ENCODE assay signal across 8 mouse cellular contexts in genomic region chr10:78590744-78591143, GRCm38 (mm10). TPM values are rescaled to one million over a fixed set of nuclear protein-coding genes. Genes with fewer than 3 reads are reported as not detected.
DNase-seq lines count a peak whose midpoint lies in the region; ATAC-seq and TF ChIP-seq lines count a peak whose summit lies in the region.

No protein-coding gene starts in this region.

- peak overlapping the region; percentile 59 for H3K4me3 ChIP-seq in forebrain, embryonic 12.5 days (replicated peaks)
- H3K4me3 ChIP-seq in hindbrain, embryonic 16.5 days (ENCODE audit: low read length): peak overlapping the region; percentile 56
- peak overlapping the region; percentile 95 for H3K4me3 ChIP-seq in lung, adult 2 months (replicated peaks; ENCODE audit: extremely low read depth, low read depth, low read length)
- H3K4me3 ChIP-seq in small intestine, adult 2 months (ENCODE audit: low read depth, low read length): peak overlapping the region; percentile 78

- H3K4me1 ChIP-seq in forebrain, embryonic 12.5 days: peaks cover 16% of the 10 kb centered on the region
- peaks cover 6% of the 10 kb centered on the region for H3K4me1 ChIP-seq in hindbrain, embryonic 16.5 days (ENCODE audit: control insufficient read depth, insufficient read depth, low read depth, low read length)
- peaks cover 6% of the 10 kb centered on the region for H3K4me1 ChIP-seq in lung, adult 2 months (ENCODE audit: control insufficient read depth, insufficient read depth, low read length)
- H3K4me1 ChIP-seq in small intestine, adult 2 months (ENCODE audit: control insufficient read depth, insufficient read depth, insufficient read length, low read length): peaks cover 11% of the 10 kb centered on the region; the same call in 1 of the 2 replicates

- peaks cover 32% of the 10 kb centered on the region for H3K36me3 ChIP-seq in forebrain, embryonic 12.5 days (replicated peaks)
- 0 out of 2 replicates have a peak, but pooled peaks cover 2% of the 10 kb centered on the region for H3K36me3 ChIP-seq in hindbrain, embryonic 16.5 days (ENCODE audit: control insufficient read depth, insufficient read depth, low read length)
- H3K36me3 ChIP-seq in small intestine, adult 2 months (ENCODE audit: control insufficient read depth, insufficient read depth, low read length): peaks cover 7% of the 10 kb centered on the region

- intact Hi-C loops in left cerebral cortex, postnatal 14 days (cut with DNase I): no loop called here

- WGBS in forebrain, embryonic 12.5 days: 54% methylated on average over 9 of the region's 9 CpGs
- WGBS in hindbrain, embryonic 16.5 days: 43% methylated on average over 9 of the region's 9 CpGs
- 5% methylated on average over 9 of the region's 9 CpGs for WGBS in lung, adult 2 months
- WGBS in small intestine, adult 2 months: 38% methylated on average over 9 of the region's 9 CpGs

- 0 out of 2 replicates have a peak, but pooled peaks cover 4% of the 10 kb centered on the region for H3K27me3 ChIP-seq in forebrain, embryonic 12.5 days
- 0 out of 2 replicates have a peak, but pooled peaks cover 3% of the 10 kb centered on the region for H3K27me3 ChIP-seq in hindbrain, embryonic 16.5 days (replicated peaks; ENCODE audit: control insufficient read depth, insufficient read depth, low read length)
- H3K27me3 ChIP-seq in small intestine, adult 2 months (ENCODE audit: control insufficient read depth, insufficient read depth, low read length): no peaks in the 10 kb centered on the region

- ATAC-seq in forebrain, embryonic 12.5 days (ENCODE audit: low FRiP score): 0 out of 2 replicates have a peak, but pooled peaks have one; percentile 6
- ATAC-seq in hindbrain, embryonic 16.5 days: no peak

- TF ChIP-seq POLR2A in lung, adult 2 months (IDR thresholded peaks at IDR 0.05; ENCODE audit: borderline replicate concordance, extremely low read depth, low read depth, low read length): peak; percentile 68
- no peak for TF ChIP-seq POLR2A in small intestine, adult 2 months (IDR thresholded peaks at IDR 0.05; ENCODE audit: low read depth, low read length)

- DNase-seq in cerebellum, adult 11-12 months: peak; percentile 18
- no peak for DNase-seq in cerebellum, adult 11 months
- DNase-seq in lung, adult 2 months: peak; percentile 32
- no peak for DNase-seq in left cerebral cortex, postnatal 14 days (ENCODE audit: low spot score in 2 of 2)
- no peak for DNase-seq in urinary bladder, postnatal 4 days (ENCODE audit: low spot score in 2 of 2)

- no peak overlapping the region for H3K27ac ChIP-seq in forebrain, embryonic 12.5 days
- H3K27ac ChIP-seq in hindbrain, embryonic 16.5 days (ENCODE audit: low read depth, low read length): no peak overlapping the region
- H3K27ac ChIP-seq in small intestine, adult 2 months (ENCODE audit: insufficient read depth, low read depth, low read length): no peak overlapping the region; the same call in 1 of the 2 replicates

- peak overlapping the region; percentile 68; the same call in 1 of the 2 replicates for H3K9ac ChIP-seq in forebrain, embryonic 12.5 days
- no peak overlapping the region for H3K9ac ChIP-seq in hindbrain, embryonic 16.5 days (ENCODE audit: low read depth, low read length)

- no peak for TF ChIP-seq CTCF in lung, adult 2 months (IDR thresholded peaks at IDR 0.05; ENCODE audit: insufficient read depth, low read length)
- TF ChIP-seq CTCF in small intestine, adult 2 months (IDR thresholded peaks at IDR 0.05; ENCODE audit: extremely low read depth, insufficient read length, insufficient replicate concordance, low read depth, low read length): no peak

- no peaks in the 10 kb centered on the region for H3K9me3 ChIP-seq in forebrain, embryonic 12.5 days
- H3K9me3 ChIP-seq in hindbrain, embryonic 16.5 days (ENCODE audit: control insufficient read depth, low read length): no peaks in the 10 kb centered on the region

- H3K4me2 ChIP-seq in forebrain, embryonic 12.5 days: peak overlapping the region; percentile 78
- H3K4me2 ChIP-seq in hindbrain, embryonic 16.5 days (ENCODE audit: low read length): peak overlapping the region; percentile 91

RNA-seq across cellular contexts. Expression of gene Syde1, which starts 1.0 kb away (rescaled TPM):
- polyA plus RNA-seq in forebrain, embryonic 12.5 days (2016; fragmentation: Nextera tagmentation; extraction: Ambion mirVana): 8.3 and 8.5 TPM in 2 replicates
- polyA plus RNA-seq in hindbrain, embryonic 16.5 days (2015; fragmentation: Nextera tagmentation; extraction: Ambion mirVana): 3.4 and 4.2 TPM in 2 replicates
- polyA plus RNA-seq in lung, adult 2 months (2012; rRNA removed): 67.0 and 68.6 TPM in 2 replicates
- polyA plus RNA-seq in small intestine, adult 2 months (2012; rRNA removed): 4.8 and 8.6 TPM in 2 replicates
- total RNA-seq in left cerebral cortex, postnatal 14 days (2021): 1 to 10 TPM; 3.6 to 5.1 TPM

RNA-seq across cellular contexts. Expression of gene Ilvbl, which starts 16.6 kb away (rescaled TPM):
- 39.0 and 39.3 TPM in 2 replicates for polyA plus RNA-seq in forebrain, embryonic 12.5 days (2016; fragmentation: Nextera tagmentation; extraction: Ambion mirVana)
- polyA plus RNA-seq in hindbrain, embryonic 16.5 days (2015; fragmentation: Nextera tagmentation; extraction: Ambion mirVana): 76.5 and 79.8 TPM in 2 replicates
- 32.5 and 35.5 TPM in 2 replicates for polyA plus RNA-seq in lung, adult 2 months (2012; rRNA removed)
- 62.2 and 168 TPM in 2 replicates for polyA plus RNA-seq in small intestine, adult 2 months (2012; rRNA removed)
- 10 to 100 TPM; 18.2 to 27.4 TPM for total RNA-seq in left cerebral cortex, postnatal 14 days (2021)

RNA-seq across cellular contexts. Expression of gene Olfr1357, which starts 27.1 kb away (rescaled TPM):
- polyA plus RNA-seq in forebrain, embryonic 12.5 days (2016; fragmentation: Nextera tagmentation; extraction: Ambion mirVana): not detected in 2 replicates
- polyA plus RNA-seq in hindbrain, embryonic 16.5 days (2015; fragmentation: Nextera tagmentation; extraction: Ambion mirVana): not detected in 2 replicates
- polyA plus RNA-seq in lung, adult 2 months (2012; rRNA removed): not detected in 2 replicates
- not detected in 2 replicates for polyA plus RNA-seq in small intestine, adult 2 months (2012; rRNA removed)
- total RNA-seq in left cerebral cortex, postnatal 14 days (2021): not detected

Comparison
In these comparisons a context has a peak if more than half of its experiments do, and no peak if none do; other contexts are left out.
1. DNase-seq: peak in cerebellum, adult 11-12 months (single experiment) and lung, adult 2 months (single experiment); none in cerebellum, adult 11 months (single experiment), left cerebral cortex, postnatal 14 days (0 of 2) and urinary bladder, postnatal 4 days (0 of 2).
2. Peak in every context shown above with its lines, with median percentiles within 50 percentile points of each other: H3K4me3 ChIP-seq.